Mouse (Mus musculus) olfactory bulb, adult 2 months (tissue): ENCODE data around the gene Pbxip1.

Experiments
- CTCF ChIP-seq: fragments of 200-500 bp; IDR thresholded peaks from 2 replicates; pipeline ENCODE4 v1.5.1; 2012; ENCODE audit warnings: low read depth, mild to moderate bottlenecking, low read length, moderate library complexity; ENCODE audit not compliant: insufficient read depth
- POLR2A ChIP-seq: fragments of 200-500 bp; IDR thresholded peaks from 2 replicates; pipeline ENCODE4 v1.6.1; 2012; ENCODE audit warnings: mild to moderate bottlenecking, low read depth, low read length, moderate library complexity; ENCODE audit not compliant: insufficient read depth

- TF ChIP-seq POLR2A (no peak), CTCF (no peak)
Measured at GRCm38 (mm10) chr3:89424416-89425140, 11.9 kb upstream of the Pbxip1 start.
